ENCODE assay signal across 22 mouse cellular contexts in genomic region chr13:100603738-100604095, GRCm38 (mm10). TPM values are rescaled to one million over a fixed set of nuclear protein-coding genes. Genes with fewer than 3 reads are reported as not detected.
"Had no signal": no experiment of that assay in that cellular context is flagged by ENCODE, and none has a peak within 500 bp of the region (broad histone marks: within the 10 kb centered on the region; RNA-seq: fewer than 3 reads in every experiment).

No protein-coding gene starts in this region.

- H3K27me3 ChIP-seq: limb, embryonic 13.5 days; megakaryocyte, embryonic 14.5 days; midbrain, embryonic 13.5 days; neural tube, embryonic 13.5 days; stomach, embryonic 15.5 days had no signal

- H3K4me2 ChIP-seq: limb, embryonic 13.5 days; midbrain, embryonic 13.5 days; neural tube, embryonic 13.5 days; stomach, embryonic 15.5 days had no signal

- H3K4me1 ChIP-seq: limb, embryonic 13.5 days; megakaryocyte, embryonic 14.5 days; midbrain, embryonic 13.5 days; neural tube, embryonic 13.5 days; stomach, embryonic 15.5 days had no signal

- H3K4me3 ChIP-seq: layer of hippocampus, adult 2 months; limb, embryonic 10.5 days; limb, embryonic 13.5 days; megakaryocyte, embryonic 14.5 days; midbrain, embryonic 10.5 days; midbrain, embryonic 13.5 days; myocyte; neural tube, embryonic 13.5 days; stomach, embryonic 15.5 days had no signal

- ATAC-seq: inflammation-experienced regulatory T-cells, adult 6 months; midbrain, embryonic 13.5 days; midbrain, embryonic 16.5 days had no signal

- H3K27ac ChIP-seq: layer of hippocampus, adult 2 months; limb, embryonic 10.5 days; limb, embryonic 13.5 days; liver, embryonic 14.5 days; midbrain, embryonic 10.5 days; midbrain, embryonic 13.5 days; neural tube, embryonic 13.5 days; stomach, embryonic 15.5 days had no signal

- H3K9me3 ChIP-seq: limb, embryonic 10.5 days; midbrain, embryonic 13.5 days; neural tube, embryonic 13.5 days; stomach, embryonic 15.5 days had no signal

- H3K36me3 ChIP-seq: limb, embryonic 10.5 days; limb, embryonic 13.5 days; midbrain, embryonic 10.5 days; midbrain, embryonic 13.5 days; neural tube, embryonic 13.5 days had no signal

- H3K9ac ChIP-seq: limb, embryonic 13.5 days; liver, embryonic 14.5 days; midbrain, embryonic 13.5 days; neural tube, embryonic 13.5 days; stomach, embryonic 15.5 days had no signal

- DNase-seq: kidney, adult 9 months; kidney, postnatal 25 days; layer of hippocampus, adult 9-11 months; lung, adult 2 months; lung, postnatal 36 days; retina, postnatal 1 day; right cerebral cortex, postnatal 25 days; spleen, adult 18-20 months; thymus, postnatal 25 days had no signal

RNA-seq across cellular contexts. Expression of gene Ocln, which starts 51.2 kb away (rescaled TPM):
- total RNA-seq: monocyte, adult 5-6 weeks had no signal
